Mouse (Mus musculus): Measurements from ENCODE around the gene Klhl3.

DNA sequence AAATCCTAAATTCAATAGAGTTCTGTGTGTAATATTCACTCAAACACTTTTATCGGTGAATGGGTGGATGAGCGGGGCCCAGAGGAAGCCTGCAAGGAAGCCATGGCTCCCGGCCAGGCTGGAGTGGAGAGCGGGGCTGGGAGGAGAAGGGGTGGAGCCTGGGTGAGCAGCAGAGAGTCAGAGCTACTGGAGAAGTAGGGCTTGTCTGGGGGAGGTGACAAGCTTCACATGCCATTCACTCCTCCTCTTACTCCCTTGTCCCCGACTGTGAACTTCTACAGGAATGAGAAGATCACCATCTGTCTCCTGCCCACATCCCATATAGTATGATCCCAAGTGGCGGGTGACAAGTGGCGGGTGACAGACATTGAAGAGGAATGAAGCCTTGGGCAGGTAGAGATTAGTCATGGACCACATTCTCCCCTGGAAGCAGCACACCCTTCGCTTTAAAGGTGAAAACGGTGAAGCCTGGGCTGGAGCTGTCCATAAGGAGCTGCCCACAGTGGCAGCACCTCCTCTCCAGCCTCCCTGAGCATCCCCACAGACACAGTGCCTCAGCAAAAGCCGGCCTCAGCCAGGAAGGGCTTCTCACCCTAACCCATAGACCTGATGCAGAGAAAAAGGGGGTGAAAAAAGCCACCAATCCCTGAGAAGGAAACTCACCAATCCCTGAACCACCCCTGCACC is 77.8 kb downstream of the Klhl3 start:
- no peak for TF ChIP-seq CTCF (IDR thresholded peaks at IDR 0.05; ENCODE audit: control insufficient read depth, insufficient read depth, low read length)
- TF ChIP-seq POLR2A (IDR thresholded peaks at IDR 0.05; ENCODE audit: borderline replicate concordance, control insufficient read depth, low read depth, low read length): no peak
